In the genomic region with DNA sequence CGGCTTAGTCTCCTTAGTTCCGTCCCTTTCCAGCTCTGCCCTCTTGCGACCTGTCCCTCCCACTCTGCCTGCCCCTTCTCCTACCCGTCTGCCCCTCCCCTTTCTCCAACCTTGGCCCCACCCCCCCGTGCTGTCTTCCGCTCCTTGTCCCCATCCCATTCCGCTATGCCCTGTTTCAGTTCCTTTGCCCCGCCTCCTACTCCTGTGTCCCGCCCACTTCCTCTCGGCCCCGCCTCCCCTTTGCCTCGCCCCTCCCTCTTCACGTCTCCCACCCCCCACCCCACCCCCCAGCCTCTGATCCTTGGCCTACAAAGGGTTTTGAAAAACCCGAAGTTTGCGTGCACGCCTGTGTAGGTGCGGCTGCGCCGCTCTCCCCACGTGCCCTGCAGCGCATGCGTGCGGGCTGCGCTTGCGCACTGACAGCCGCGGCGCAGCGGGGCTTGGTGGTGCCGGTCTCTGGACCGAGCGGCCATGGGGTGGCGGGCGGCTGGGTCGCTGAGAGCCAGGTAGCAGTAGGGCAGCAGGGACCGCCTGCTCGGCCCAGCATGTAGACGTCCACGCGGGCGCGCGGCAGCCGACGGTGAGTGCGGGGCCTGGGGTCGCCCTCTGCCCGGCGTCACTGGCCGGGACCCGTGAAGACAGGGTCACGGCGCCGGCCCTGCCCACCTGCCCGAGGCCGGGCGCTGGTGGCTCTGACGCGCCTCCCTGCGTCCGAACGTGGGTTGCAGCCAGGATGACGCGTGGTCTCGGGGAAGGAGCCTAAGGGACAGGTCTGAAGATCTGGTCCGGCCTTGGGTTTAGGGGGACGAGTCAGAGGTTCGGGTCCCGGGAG, we compare ENCODE assay signal across 8 mouse cellular contexts. TPM values are rescaled to one million over a fixed set of nuclear protein-coding genes. Genes with fewer than 3 reads are reported as not detected.
DNase-seq lines count a peak whose midpoint lies in the region; ATAC-seq lines count a peak whose summit lies in the region.

No protein-coding gene starts in this region.

- H3K4me1 ChIP-seq in heart, embryonic 10.5 days, result peaks cover 62% of the 10 kb centered on the region
- H3K4me1 ChIP-seq in kidney, embryonic 15.5 days, result peaks cover 69% of the 10 kb centered on the region

- H3K9me3 ChIP-seq in heart, embryonic 10.5 days, result no peaks in the 10 kb centered on the region
- no peaks in the 10 kb centered on the region for H3K9me3 ChIP-seq in kidney, embryonic 15.5 days (replicated peaks)

- ATAC-seq in erythroblast, adult 5-6 weeks (replicated peaks; ENCODE audit: low FRiP score, poor library complexity, severe bottlenecking), result peak; percentile 89
- peak; percentile 97 for ATAC-seq in kidney, embryonic 15.5 days (replicated peaks; ENCODE audit: low FRiP score)
- ATAC-seq in monocyte, adult 5-6 weeks (replicated peaks; ENCODE audit: insufficient number of reproducible peaks, low FRiP score, low TSS enrichment, poor library complexity, severe bottlenecking), result peak; percentile 66

- H3K4me3 ChIP-seq in heart, embryonic 10.5 days, result peak overlapping the region; percentile 89
- H3K4me3 ChIP-seq in kidney, embryonic 15.5 days (replicated peaks), result peak overlapping the region; percentile 93

- WGBS in heart, embryonic 10.5 days, result under 1% methylated on average over 69 of the region's 69 CpGs
- under 1% methylated on average over 69 of the region's 69 CpGs for WGBS in kidney, embryonic 15.5 days

- peak overlapping the region; percentile 78 for H3K9ac ChIP-seq in kidney, embryonic 15.5 days

- DNase-seq in B cell, adult 2 months, result peak; percentile 98 to 99
- DNase-seq in brain, adult 2 months (ENCODE audit: low read depth, low spot score), result peak; percentile 97
- DNase-seq in heart, embryonic 10.5 days (ENCODE audit: low spot score), result peak; percentile 100
- DNase-seq in liver, result peak; percentile 98
- DNase-seq in spleen, postnatal 4 days (ENCODE audit: low spot score in 2 of 2), result peak; percentile 95

- H3K27me3 ChIP-seq in heart, embryonic 10.5 days (ENCODE audit: insufficient read depth, poor library complexity, severe bottlenecking), result no peaks in the 10 kb centered on the region
- H3K27me3 ChIP-seq in kidney, embryonic 15.5 days, result no peaks in the 10 kb centered on the region

- H3K36me3 ChIP-seq in heart, embryonic 10.5 days, result peaks cover 27% of the 10 kb centered on the region
- H3K36me3 ChIP-seq in kidney, embryonic 15.5 days, result peaks cover 32% of the 10 kb centered on the region

- H3K4me2 ChIP-seq in kidney, embryonic 15.5 days, result peak overlapping the region; percentile 85

- peak overlapping the region; percentile 95 for H3K27ac ChIP-seq in heart, embryonic 10.5 days
- H3K27ac ChIP-seq in kidney, embryonic 15.5 days, result peak overlapping the region; percentile 96

RNA-seq across cellular contexts. Expression of gene Nadk, which starts 1.4 kb away (rescaled TPM):
- total RNA-seq in erythroblast, adult 5-6 weeks (2015; ENCODE audit: low replicate concordance), result 42.3 and 46.2 TPM in 2 replicates
- total RNA-seq in erythroblast, adult 5-6 weeks (2017; ENCODE audit: low replicate concordance), result 27.5 and 27.6 TPM in 2 replicates
- 70.8 and 93.3 TPM in 2 replicates for polyA plus RNA-seq in heart, embryonic 10.5 days (2016; fragmentation: Nextera tagmentation; extraction: Ambion mirVana)
- polyA plus RNA-seq in kidney, embryonic 15.5 days (2015; fragmentation: Nextera tagmentation; extraction: Ambion mirVana), result 89.0 and 93.6 TPM in 2 replicates
- total RNA-seq in monocyte, adult 5-6 weeks (2017), result 392 to 513 TPM (median 506 TPM) in 3 replicates

RNA-seq across cellular contexts. Expression of gene Slc35e2, which starts 37.6 kb away (rescaled TPM):
- total RNA-seq in erythroblast, adult 5-6 weeks (2015; ENCODE audit: low replicate concordance), result 10.4 and 13.8 TPM in 2 replicates
- 7.6 and 13.2 TPM in 2 replicates for total RNA-seq in erythroblast, adult 5-6 weeks (2017; ENCODE audit: low replicate concordance)
- 8.4 and 9.5 TPM in 2 replicates for polyA plus RNA-seq in heart, embryonic 10.5 days (2016; fragmentation: Nextera tagmentation; extraction: Ambion mirVana)
- 9.6 and 10.4 TPM in 2 replicates for polyA plus RNA-seq in kidney, embryonic 15.5 days (2015; fragmentation: Nextera tagmentation; extraction: Ambion mirVana)
- total RNA-seq in monocyte, adult 5-6 weeks (2017), result 6.5 to 13.6 TPM (median 9.2 TPM) in 3 replicates

Comparison
In these comparisons a context has a peak if more than half of its experiments do, and no peak if none do; other contexts are left out.
1. Peak in every context shown above with its lines: DNase-seq, ATAC-seq, H3K4me3 ChIP-seq and H3K27ac ChIP-seq.